Mouse (Mus musculus): ENCODE results near the gene Efhc1.

DNA sequence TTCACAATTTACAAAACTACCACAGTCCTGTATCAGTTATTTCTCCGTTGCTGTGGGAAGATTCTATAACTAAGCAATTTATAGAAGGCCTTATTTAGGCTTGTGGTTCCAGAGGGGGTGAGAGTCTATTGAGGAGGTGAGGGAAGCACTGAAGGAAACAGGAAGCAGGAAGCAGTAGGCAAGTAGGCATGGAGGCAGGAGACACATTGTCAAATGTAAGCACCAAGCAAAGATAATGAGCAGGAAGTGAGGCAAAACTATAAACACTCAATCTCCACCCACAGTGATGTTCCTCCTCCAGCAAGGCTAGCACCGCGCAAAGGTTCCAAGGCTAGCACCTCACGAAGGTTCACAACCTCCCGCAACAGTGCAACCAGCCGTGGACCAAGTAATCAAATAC lies 30.3 kb downstream of the Efhc1 start:
- no peak for TF ChIP-seq CTCF (IDR thresholded peaks at IDR 0.05; ENCODE audit: borderline replicate concordance, insufficient read depth, low read length)
- TF ChIP-seq POLR2A (IDR thresholded peaks at IDR 0.05; ENCODE audit: low read depth, low read length), result no peak
